Comparison of ENCODE assay signal across 22 mouse cellular contexts in the genomic region with DNA sequence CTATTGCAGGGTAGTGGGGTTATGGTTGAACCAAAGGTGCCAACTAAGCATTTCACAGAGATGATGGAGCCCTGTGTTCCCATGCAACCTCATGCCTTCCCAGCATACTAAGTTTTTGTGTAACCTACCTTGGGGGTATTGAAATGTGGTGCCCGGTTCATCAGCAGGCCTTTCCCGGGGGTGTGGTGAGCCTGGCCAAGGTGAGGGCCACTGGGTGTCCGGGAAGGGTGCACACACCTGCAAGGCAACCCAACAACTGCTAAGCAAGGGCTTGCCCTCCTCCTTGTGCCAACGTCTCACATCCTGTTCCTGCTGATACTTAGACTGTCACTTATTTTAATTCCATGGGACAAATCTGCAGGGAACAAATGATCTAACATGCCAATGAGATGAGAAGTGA.
DNase-seq lines count a peak whose midpoint lies in the region; ATAC-seq lines count a peak whose summit lies in the region.
"Had no signal": no experiment of that assay in that cellular context is flagged by ENCODE, and none has a peak within 500 bp of the region (broad histone marks: within the 10 kb centered on the region; RNA-seq: fewer than 3 reads in every experiment).

No protein-coding gene starts in this region.

- no peaks in the 10 kb centered on the region for H3K4me1 ChIP-seq in liver, embryonic 11.5 days (replicated peaks; ENCODE audit: control insufficient read depth, insufficient read depth, low read length)
- no peaks in the 10 kb centered on the region for H3K4me1 ChIP-seq in liver, embryonic 12.5 days
- H3K4me1 ChIP-seq: embryonic facial prominence, embryonic 13.5 days; embryonic facial prominence, embryonic 15.5 days; forebrain, embryonic 10.5 days had no signal

- H3K4me3 ChIP-seq in liver, embryonic 11.5 days (ENCODE audit: low read depth, low read length) = no peak overlapping the region
- no peak overlapping the region for H3K4me3 ChIP-seq in liver, embryonic 12.5 days
- H3K4me3 ChIP-seq: embryonic facial prominence, embryonic 13.5 days; embryonic facial prominence, embryonic 15.5 days; erythroblast, embryonic 14.5 days; forebrain, embryonic 10.5 days had no signal

- H3K27ac ChIP-seq in liver, embryonic 11.5 days (ENCODE audit: low read depth, low read length) = no peak overlapping the region
- H3K27ac ChIP-seq in liver, embryonic 12.5 days = no peak overlapping the region
- H3K27ac ChIP-seq: embryonic facial prominence, embryonic 13.5 days; embryonic facial prominence, embryonic 15.5 days; forebrain, embryonic 10.5 days had no signal

- H3K4me2 ChIP-seq in liver, embryonic 11.5 days = no peak overlapping the region
- H3K4me2 ChIP-seq in liver, embryonic 12.5 days = no peak overlapping the region
- H3K4me2 ChIP-seq: embryonic facial prominence, embryonic 13.5 days; embryonic facial prominence, embryonic 15.5 days had no signal

- H3K36me3 ChIP-seq in liver, embryonic 11.5 days (ENCODE audit: control insufficient read depth, insufficient read depth, low read length) = no peaks in the 10 kb centered on the region
- peaks cover 5% of the 10 kb centered on the region; the same call in 1 of the 2 replicates for H3K36me3 ChIP-seq in liver, embryonic 12.5 days
- H3K36me3 ChIP-seq: embryonic facial prominence, embryonic 13.5 days; embryonic facial prominence, embryonic 15.5 days; forebrain, embryonic 10.5 days had no signal

- peak; percentile 74 for DNase-seq in heart, adult 11 months
- no peak for DNase-seq in heart, adult 9 months (ENCODE audit: low spot score in 2 of 2)
- DNase-seq in liver, embryonic 11.5 days (ENCODE audit: low spot score) = peak; percentile 20
- DNase-seq in testis, postnatal 10 days (ENCODE audit: low spot score) = peak; percentile 29
- no peak for DNase-seq in testis, postnatal 14 days (ENCODE audit: low spot score)
- DNase-seq: adrenal gland, adult 2 months; adrenal gland, postnatal 10 days; adrenal gland, postnatal 25 days; cerebellum, adult 11 months; cerebellum, adult 18-20 months; cerebellum, adult 8-10 months; cerebellum, adult 9-11 months; cerebellum, postnatal 14 days; cerebellum, postnatal 36 days; embryo, embryonic 11 days had no signal

- no peaks in the 10 kb centered on the region for H3K27me3 ChIP-seq in liver, embryonic 11.5 days (replicated peaks; ENCODE audit: control insufficient read depth, insufficient read depth, low read length)
- H3K27me3 ChIP-seq in liver, embryonic 12.5 days (replicated peaks) = no peaks in the 10 kb centered on the region
- H3K27me3 ChIP-seq: embryonic facial prominence, embryonic 13.5 days; embryonic facial prominence, embryonic 15.5 days had no signal

- H3K9ac ChIP-seq in liver, embryonic 11.5 days (ENCODE audit: low read depth, low read length) = no peak overlapping the region
- no peak overlapping the region for H3K9ac ChIP-seq in liver, embryonic 12.5 days
- H3K9ac ChIP-seq: embryonic facial prominence, embryonic 13.5 days; embryonic facial prominence, embryonic 15.5 days had no signal

- 87% methylated on average over 4 of the region's 4 CpGs for WGBS in liver, embryonic 11.5 days
- WGBS in liver, embryonic 12.5 days (ENCODE audit: insufficient replicate concordance) = 74% methylated on average over 4 of the region's 4 CpGs

- ATAC-seq in liver, embryonic 11.5 days (replicated peaks; ENCODE audit: low FRiP score) = no peak
- ATAC-seq in liver, embryonic 12.5 days = no peak
- ATAC-seq: forebrain, embryonic 14.5 days; forebrain, embryonic 16.5 days had no signal

- H3K9me3 ChIP-seq in liver, embryonic 11.5 days (ENCODE audit: control insufficient read depth, low read length) = no peaks in the 10 kb centered on the region
- no peaks in the 10 kb centered on the region for H3K9me3 ChIP-seq in liver, embryonic 12.5 days (replicated peaks)

Comparison
In these comparisons a context has a peak if more than half of its experiments do, and no peak if none do; other contexts are left out.
1. DNase-seq: peak in heart, adult 11 months (single experiment), liver, embryonic 11.5 days (single experiment) and testis, postnatal 10 days (single experiment); none in heart, adult 9 months (0 of 2) and testis, postnatal 14 days (single experiment).